Mouse (Mus musculus): ENCODE results near the gene Prkci.

DNA sequence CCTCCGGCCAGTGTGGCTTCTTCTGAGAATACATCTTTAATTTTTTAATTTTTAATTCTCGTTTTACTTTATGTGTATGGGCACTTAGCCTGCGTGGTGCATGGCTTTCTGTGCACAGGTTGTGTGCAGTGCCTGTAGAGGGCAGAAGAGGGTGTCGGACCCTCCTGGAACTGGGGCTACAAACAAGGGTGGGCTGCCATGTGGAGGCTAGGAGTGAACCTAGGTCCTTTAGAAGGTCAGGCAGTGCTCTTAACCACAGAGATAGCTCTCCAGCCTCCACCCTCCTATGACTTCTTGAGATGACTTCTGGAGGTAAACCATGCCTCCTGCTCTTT is 66.2 kb downstream of the Prkci start:
- TF ChIP-seq HCFC1 (IDR thresholded peaks at IDR 0.05; ENCODE audit: borderline replicate concordance, insufficient read depth, low read length): no peak
- TF ChIP-seq CHD2 (IDR thresholded peaks at IDR 0.05; ENCODE audit: low read depth, low read length): no peak
- no peak for TF ChIP-seq MAFK (IDR thresholded peaks at IDR 0.05; ENCODE audit: insufficient read depth, low read depth, low read length)
- TF ChIP-seq ZC3H11A (IDR thresholded peaks at IDR 0.05; ENCODE audit: borderline replicate concordance, low read depth, low read length): no peak
- no peak for TF ChIP-seq ZNF384 (IDR thresholded peaks at IDR 0.05; ENCODE audit: low read depth, low read length)

Measured in ES-E14 (cell line).